Mouse (Mus musculus) cortical plate, adult 2 months (tissue): ENCODE measurements around the gene Slc25a22. TPM values are rescaled to one million over a fixed set of nuclear protein-coding genes. Genes with fewer than 3 reads are reported as not detected.
A peak's percentile ranks its signal among the peaks of the same experiment; 100 is the strongest.

Experiments
- H3K27ac ChIP-seq: fragments of 200-500 bp; 2 replicates; pipeline ENCODE4 v1.5.1; 2012; ENCODE audit warnings: low read length, control low read depth, inconsistent platforms; ENCODE audit not compliant: insufficient read depth
- H3K4me1 ChIP-seq: fragments of 200-500 bp; 2 replicates; pipeline ENCODE4 v1.6.1; 2011; ENCODE audit warnings: low read length; ENCODE audit not compliant: control insufficient read depth, insufficient read depth
- H3K4me3 ChIP-seq: fragments of 200-500 bp; 2 replicates; pipeline ENCODE4 v1.5.1; 2011; ENCODE audit warnings: mild to moderate bottlenecking, low read length, control low read depth; ENCODE audit not compliant: insufficient read depth
- CTCF ChIP-seq: fragments of 200-500 bp; IDR thresholded peaks from 2 replicates; pipeline ENCODE4 v1.5.1; 2011; ENCODE audit warnings: mild to moderate bottlenecking, control low read depth, low read length; ENCODE audit not compliant: insufficient read depth; ENCODE audit errors: extremely low read depth
- POLR2A ChIP-seq: fragments of 200-500 bp; IDR thresholded peaks from 2 replicates; pipeline ENCODE4 v1.6.1; 2011; ENCODE audit warnings: mild to moderate bottlenecking, low read length, control low read depth; ENCODE audit not compliant: insufficient read depth; ENCODE audit errors: extremely low read depth
- polyA plus RNA-seq: library from polyadenylated mRNA; depleted of rRNA; stranded (reverse); fragments of >200 nt; gene quantifications from 2 replicates; pipeline ENCODE4 v1.2.3, GENCODE M21; 2012; rRNA removed

Gene Slc25a22
- polyA plus RNA-seq, 1 experiment, result 242 TPM

- Histone ChIP-seq H3K27ac (peak within 1 kb of the TSS; percentile 1; the same call in 1 of the 2 replicates), H3K4me3 (peak within 1 kb of the TSS; percentile 63), H3K4me1 (peaks cover 6% of the 10 kb centered on the region; the same call in 1 of the 2 replicates)
- TF ChIP-seq CTCF (no peak), POLR2A (peak; percentile 69)
Observed at GRCm38 (mm10) chr7:141391625-141392551, 45.8 kb downstream of the Slc25a22 start, which contains the start of gene Taldo1. TSS of gene Taldo1 (plus strand) at chr7:141392199.

GRCm38 (mm10) chr7:141390326-141391259, 47.1 kb downstream of the Slc25a22 start:
- H3K4me3 ChIP-seq, result no peak overlapping the region; the same call in 1 of the 2 replicates

GRCm38 (mm10) chr7:141388487-141389109, 49.1 kb downstream of the Slc25a22 start:
- Histone ChIP-seq H3K4me3 (no peak overlapping the region), H3K4me1 (peaks cover 6% of the 10 kb centered on the region; the same call in 1 of the 2 replicates), H3K27ac (no peak overlapping the region)
- TF ChIP-seq CTCF (no peak), POLR2A (no peak)

More at GRCm38 (mm10) chr7:141390326-141391259, 47.1 kb downstream of the Slc25a22 start:
- Histone ChIP-seq H3K4me1 (peaks cover 6% of the 10 kb centered on the region; the same call in 1 of the 2 replicates), H3K27ac (no peak overlapping the region)
- TF ChIP-seq POLR2A, result no peak

DNA sequence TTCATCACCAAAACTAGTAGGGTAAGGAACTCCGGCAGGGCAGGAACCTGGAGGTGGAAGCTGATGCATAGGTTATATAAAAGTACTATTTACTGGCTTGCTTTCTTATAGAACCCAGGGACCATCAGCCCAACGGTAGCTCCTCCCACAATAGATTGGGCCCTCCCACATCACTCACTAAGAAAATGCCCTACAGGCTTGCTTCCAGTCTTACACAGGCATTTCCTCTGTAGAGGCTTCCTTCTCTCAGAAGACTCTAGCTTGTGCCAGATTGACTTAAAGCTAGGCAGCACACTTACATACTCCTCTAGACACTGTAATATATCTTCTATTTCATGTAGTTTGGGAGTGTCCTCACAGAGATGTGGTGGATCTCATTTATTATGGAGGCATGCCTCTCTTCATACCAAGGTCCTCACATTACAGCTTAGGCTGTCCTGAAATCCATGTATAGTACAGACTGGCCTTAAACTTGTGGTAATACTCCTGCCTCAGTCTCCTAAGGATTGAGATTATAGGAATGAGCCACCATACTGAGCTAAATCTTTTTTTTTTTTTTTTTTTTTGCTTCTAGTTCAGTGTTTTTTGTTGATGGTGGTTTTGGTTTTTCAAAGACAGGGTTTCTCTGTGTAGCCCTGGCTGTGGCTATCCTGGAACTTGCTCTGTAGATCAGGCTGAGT, 49.7 kb downstream of the Slc25a22 start:
- Histone ChIP-seq H3K27ac (no peak overlapping the region), H3K4me1 (peaks cover 3% of the 10 kb centered on the region; the same call in 1 of the 2 replicates), H3K4me3 (no peak overlapping the region)
- TF ChIP-seq POLR2A (no peak), CTCF (no peak)

DNA sequence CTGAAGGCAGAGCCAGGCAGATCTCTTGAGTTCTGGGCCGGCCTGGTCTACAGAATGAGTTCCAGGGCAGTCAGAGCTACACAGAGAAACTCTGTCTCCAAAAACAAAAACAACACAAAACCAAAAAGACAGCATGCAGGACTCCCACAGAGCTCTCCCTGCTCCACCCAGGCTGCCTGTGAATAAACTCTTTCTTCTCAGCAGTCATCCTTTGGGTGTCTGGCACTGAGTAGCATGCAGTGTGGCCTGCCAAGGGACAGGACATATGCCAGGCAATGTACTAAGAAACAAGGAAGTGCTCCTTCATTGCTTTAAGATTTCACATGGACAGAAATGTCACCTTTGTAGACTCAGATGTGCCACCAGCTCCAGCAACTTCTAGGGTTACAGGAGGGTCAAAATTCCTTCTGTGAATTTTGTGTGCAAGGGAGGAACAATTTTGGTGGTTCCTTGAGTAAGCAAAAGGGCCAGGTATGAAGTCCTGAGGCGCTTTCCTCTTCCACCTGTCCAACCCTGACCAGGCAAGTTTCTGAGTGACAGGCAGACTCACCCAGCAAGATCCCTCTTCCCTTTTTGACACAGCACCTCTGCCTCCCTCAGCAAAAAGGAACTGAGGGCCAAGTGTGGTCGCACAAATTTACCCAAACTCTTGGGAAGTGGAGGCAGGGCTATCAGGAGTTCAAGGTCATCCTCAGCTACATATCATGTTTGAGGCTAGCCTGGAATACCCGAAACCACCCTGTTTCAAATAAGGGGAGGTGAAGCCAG, 56.4 kb downstream of the Slc25a22 start:
- H3K4me1 ChIP-seq, result no peaks in the 10 kb centered on the region; the same call in 1 of the 2 replicates
- H3K27ac ChIP-seq, result peak overlapping the region; percentile 65; the same call in 1 of the 2 replicates
- TF ChIP-seq CTCF (no peak), POLR2A (no peak)
- no peak overlapping the region for H3K4me3 ChIP-seq

Other genes with a start within 250 kb of the Slc25a22 start
- 256 and 265 TPM in 2 replicates for gene Hras, start 243.9 kb downstream of the Slc25a22 start, polyA plus RNA-seq
- 5.4 and 5.8 TPM in 2 replicates for gene Lrrc56, start 243.7 kb downstream of the Slc25a22 start, polyA plus RNA-seq
- gene Lmntd2, start 223.8 kb downstream of the Slc25a22 start, polyA plus RNA-seq, result 0.17 and 0.27 TPM in 2 replicates
- gene Rassf7, start 222.0 kb downstream of the Slc25a22 start, polyA plus RNA-seq, result 1.5 and 2.2 TPM in 2 replicates
- 24.3 and 26.0 TPM in 2 replicates for gene Phrf1, start 209.1 kb downstream of the Slc25a22 start, polyA plus RNA-seq
- gene Irf7, start 171.4 kb downstream of the Slc25a22 start, polyA plus RNA-seq, result 6.8 and 7.5 TPM in 2 replicates
- gene Cdhr5, start 161.1 kb downstream of the Slc25a22 start, polyA plus RNA-seq, result 0.04 TPM in 1 of 2 replicates, not detected in the other
- gene Sct, start 158.8 kb downstream of the Slc25a22 start, polyA plus RNA-seq, result 0.27 and 0.38 TPM in 2 replicates
- 0.42 and 0.50 TPM in 2 replicates for gene Drd4, start 145.9 kb downstream of the Slc25a22 start, polyA plus RNA-seq
- gene Deaf1, start 110.2 kb downstream of the Slc25a22 start, polyA plus RNA-seq, result 31.8 and 35.5 TPM in 2 replicates
- gene Tmem80, start 110.2 kb downstream of the Slc25a22 start, polyA plus RNA-seq, result 56.7 and 59.2 TPM in 2 replicates
- gene Eps8l2, start 99.0 kb downstream of the Slc25a22 start, polyA plus RNA-seq, result 6.7 and 6.8 TPM in 2 replicates
- 182 and 193 TPM in 2 replicates for gene Taldo1, start 45.7 kb downstream of the Slc25a22 start, polyA plus RNA-seq
- gene Gatd1, start 23.8 kb downstream of the Slc25a22 start, polyA plus RNA-seq, result 57.0 and 58.9 TPM in 2 replicates
- gene Cend1, start 8.4 kb downstream of the Slc25a22 start, polyA plus RNA-seq, result 228 and 231 TPM in 2 replicates
- 2.7 and 2.8 TPM in 2 replicates for gene Pidd1, start 6.1 kb upstream of the Slc25a22 start, polyA plus RNA-seq
- gene Rplp2, start 9.5 kb upstream of the Slc25a22 start, polyA plus RNA-seq, result 611 and 653 TPM in 2 replicates
- gene Pnpla2, start 17.3 kb upstream of the Slc25a22 start, polyA plus RNA-seq, result 31.6 and 32.2 TPM in 2 replicates
- gene Cracr2b, start 23.2 kb upstream of the Slc25a22 start, polyA plus RNA-seq, result 4.8 and 7.4 TPM in 2 replicates
- gene Cd151, start 29.5 kb upstream of the Slc25a22 start, polyA plus RNA-seq, result 63.5 and 66.0 TPM in 2 replicates
- 49.3 and 52.1 TPM in 2 replicates for gene Polr2l, start 37.2 kb upstream of the Slc25a22 start, polyA plus RNA-seq
- gene Tspan4, start 37.3 kb upstream of the Slc25a22 start, polyA plus RNA-seq, result 32.4 and 33.0 TPM in 2 replicates
- gene Chid1, start 102.0 kb upstream of the Slc25a22 start, polyA plus RNA-seq, result 43.0 and 48.8 TPM in 2 replicates
- gene Ap2a2, start 124.3 kb upstream of the Slc25a22 start, polyA plus RNA-seq, result 70.2 and 75.7 TPM in 2 replicates
- gene Muc6, start 217.4 kb upstream of the Slc25a22 start, polyA plus RNA-seq, result 0.02 TPM in 1 of 2 replicates, not detected in the other